Mouse (Mus musculus) spleen, adult 18-20 months (tissue): Measurements from ENCODE around the gene Cpped1.

Experiments
- DNase-seq, 2 experiments: peaks; one replicate each; pipeline ENCODE4 v3.0.0; 2022; ENCODE audit warnings: mixed read lengths in 2 of 2

Gene Cpped1

DNA sequence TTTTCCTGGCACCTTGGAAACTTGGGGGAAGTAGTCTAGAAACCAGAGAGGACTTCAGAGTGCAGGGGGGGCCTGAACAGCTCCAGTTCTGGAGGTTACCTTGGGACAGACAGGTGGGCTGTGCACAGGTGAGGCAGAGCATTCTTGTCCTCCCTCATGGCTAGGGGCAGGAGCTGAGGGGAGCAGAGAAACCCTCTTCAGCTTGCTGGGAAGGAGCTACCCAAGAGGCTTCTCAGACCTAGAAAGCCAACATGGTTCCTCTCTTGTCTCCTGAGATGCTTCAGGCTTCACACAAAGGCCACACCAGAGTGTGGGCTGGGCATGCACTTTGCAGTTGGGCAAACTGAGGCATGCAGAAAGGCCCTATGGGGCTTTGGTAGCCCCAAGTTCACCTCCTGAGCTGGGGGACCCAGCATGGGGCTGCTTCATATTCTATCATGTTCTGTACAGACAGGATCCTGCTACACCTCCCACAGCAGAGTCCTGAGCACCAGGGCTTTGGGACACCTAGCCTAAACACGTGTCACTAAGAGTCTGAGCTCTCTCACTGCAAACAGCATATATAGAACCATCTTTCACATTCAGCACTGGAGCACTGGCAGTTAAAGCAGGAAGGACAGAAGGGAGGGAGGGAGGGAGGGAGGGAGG lies 152.5 kb downstream of the Cpped1 start:
- no peak for DNase-seq

- no peak for DNase-seq
These were observed 153.8 kb downstream of the Cpped1 start for GRCm38 (mm10) chr16:11755281-11756066.

- DNase-seq: no peak
These were observed 155.1 kb downstream of the Cpped1 start for GRCm38 (mm10) chr16:11754136-11754535.
